Mouse (Mus musculus): Measurements from ENCODE around the gene Agtrap. TPM values are rescaled to one million over a fixed set of nuclear protein-coding genes. Genes with fewer than 3 reads are reported as not detected.
A peak's percentile ranks its signal among the peaks of the same experiment; 100 is the strongest.

Gene Agtrap
- polyA plus RNA-seq, 1 experiment from 2014 or later, result 19.6 TPM

DNA sequence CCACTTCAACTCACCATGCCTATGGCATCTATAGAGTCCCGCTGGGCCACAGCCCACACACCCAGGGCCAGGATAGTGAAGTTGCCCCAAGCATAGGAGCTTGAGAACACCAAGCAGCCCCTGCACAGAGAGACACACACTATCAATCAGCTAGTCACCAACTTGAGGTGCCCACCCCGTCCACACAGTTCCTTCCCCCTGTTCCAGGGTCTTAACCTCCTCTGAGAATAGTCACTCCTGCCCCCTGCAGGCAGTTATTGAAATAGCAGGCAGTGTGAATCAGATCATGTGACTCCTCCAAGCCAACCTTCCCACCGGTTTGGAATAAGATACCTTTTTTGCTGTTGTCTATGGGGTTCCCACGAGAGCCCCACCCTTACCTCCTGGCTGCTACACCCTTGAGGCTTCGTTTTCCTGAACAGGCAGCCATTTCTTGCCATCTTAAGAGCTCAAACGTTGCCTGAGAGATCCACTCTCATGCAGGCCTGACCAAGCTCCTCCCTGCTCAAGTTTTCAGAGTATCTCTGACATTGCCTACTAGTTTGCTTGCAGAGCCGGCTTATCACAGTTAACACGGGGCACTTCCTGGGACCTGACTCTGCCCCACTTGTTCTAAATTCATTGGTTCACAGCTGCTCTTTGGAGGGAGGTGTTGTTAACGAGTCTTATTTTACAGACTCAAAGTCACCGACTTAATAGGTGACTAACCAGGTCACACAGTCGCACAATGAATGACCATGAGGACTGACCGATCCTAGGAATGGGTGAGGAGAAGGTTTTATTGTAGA lies 5.4 kb downstream of the Agtrap start:
- Histone ChIP-seq H3K4me3 (ENCODE audit: low read length) (no peak overlapping the region), H3K36me3 (ENCODE audit: control insufficient read depth, insufficient read depth, low read length) (0 out of 2 replicates have a peak, but pooled peaks cover 5% of the 10 kb centered on the region), H3K4me2 (ENCODE audit: low read depth, low read length) (no peak overlapping the region), H3K9me3 (ENCODE audit: control insufficient read depth, low read length) (no peaks in the 10 kb centered on the region), H3K9ac (ENCODE audit: low read depth, low read length) (no peak overlapping the region), H3K4me1 (ENCODE audit: control insufficient read depth, insufficient read depth, low read length) (peaks cover 26% of the 10 kb centered on the region), H3K27ac (ENCODE audit: low read length) (no peak overlapping the region), H3K27me3 (replicated peaks; ENCODE audit: control insufficient read depth, insufficient read depth, low read length) (no peaks in the 10 kb centered on the region)
- WGBS, result 51% methylated on average over 12 of the region's 12 CpGs
- ATAC-seq, result no peak

GRCm38 (mm10) chr4:148081201-148081600 lies 6.6 kb downstream of the Agtrap start:
- peaks cover 16% of the 10 kb centered on the region for H3K4me1 ChIP-seq (ENCODE audit: control insufficient read depth, insufficient read depth, low read length)
- WGBS, result 89% methylated on average over 10 of the region's 10 CpGs
- H3K4me3 ChIP-seq (ENCODE audit: low read length), result no peak overlapping the region
- no peak overlapping the region for H3K27ac ChIP-seq (ENCODE audit: low read length)
- no peaks in the 10 kb centered on the region for H3K9me3 ChIP-seq (ENCODE audit: control insufficient read depth, low read length)
- no peak for ATAC-seq
- no peaks in the 10 kb centered on the region for H3K27me3 ChIP-seq (replicated peaks; ENCODE audit: control insufficient read depth, insufficient read depth, low read length)
- 0 out of 2 replicates have a peak, but pooled peaks cover 5% of the 10 kb centered on the region for H3K36me3 ChIP-seq (ENCODE audit: control insufficient read depth, insufficient read depth, low read length)
- no peak overlapping the region for H3K4me2 ChIP-seq (ENCODE audit: low read depth, low read length)
- no peak overlapping the region for H3K9ac ChIP-seq (ENCODE audit: low read depth, low read length)

DNA sequence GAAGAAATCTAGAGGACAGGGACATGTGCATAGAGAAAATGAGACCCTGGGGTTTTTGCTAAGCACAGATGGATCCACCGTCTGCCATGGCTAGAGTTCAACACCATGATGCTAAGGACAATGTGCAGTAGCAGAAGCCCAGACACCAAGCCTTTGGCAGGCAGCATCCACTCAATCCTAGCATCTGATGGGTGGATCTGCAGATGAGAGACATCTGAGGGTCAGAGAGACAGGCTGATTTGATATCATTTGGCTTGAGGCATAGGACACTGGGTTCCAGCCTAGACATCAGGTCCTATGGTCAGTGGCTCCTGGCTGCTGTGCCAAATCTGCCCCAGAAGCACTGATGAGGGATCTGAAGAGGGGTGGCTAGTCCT lies 7.2 kb downstream of the Agtrap start:
- ATAC-seq, result no peak
- WGBS, result 94% methylated on average over 1 of the region's 1 CpGs
- H3K27ac ChIP-seq (ENCODE audit: low read length), result no peak overlapping the region
- H3K4me2 ChIP-seq (ENCODE audit: low read depth, low read length), result no peak overlapping the region
- 0 out of 2 replicates have a peak, but pooled peaks cover 5% of the 10 kb centered on the region for H3K36me3 ChIP-seq (ENCODE audit: control insufficient read depth, insufficient read depth, low read length)
- no peaks in the 10 kb centered on the region for H3K27me3 ChIP-seq (replicated peaks; ENCODE audit: control insufficient read depth, insufficient read depth, low read length)
- no peak overlapping the region for H3K9ac ChIP-seq (ENCODE audit: low read depth, low read length)
- H3K9me3 ChIP-seq (ENCODE audit: control insufficient read depth, low read length), result no peaks in the 10 kb centered on the region
- no peak overlapping the region for H3K4me3 ChIP-seq (ENCODE audit: low read length)
- peaks cover 10% of the 10 kb centered on the region for H3K4me1 ChIP-seq (ENCODE audit: control insufficient read depth, insufficient read depth, low read length)

- Histone ChIP-seq H3K9ac (ENCODE audit: low read depth, low read length) (no peak overlapping the region), H3K27ac (ENCODE audit: low read length) (no peak overlapping the region), H3K4me1 (ENCODE audit: control insufficient read depth, insufficient read depth, low read length) (peaks cover 5% of the 10 kb centered on the region), H3K9me3 (ENCODE audit: control insufficient read depth, low read length) (no peaks in the 10 kb centered on the region), H3K27me3 (replicated peaks; ENCODE audit: control insufficient read depth, insufficient read depth, low read length) (no peaks in the 10 kb centered on the region), H3K4me3 (ENCODE audit: low read length) (no peak overlapping the region), H3K4me2 (ENCODE audit: low read depth, low read length) (no peak overlapping the region), H3K36me3 (ENCODE audit: control insufficient read depth, insufficient read depth, low read length) (0 out of 2 replicates have a peak, but pooled peaks cover 5% of the 10 kb centered on the region)
- WGBS, result 91% methylated on average over 8 of the region's 8 CpGs
- no peak for ATAC-seq
Measured at GRCm38 (mm10) chr4:148079944-148080596, 7.8 kb downstream of the Agtrap start.

DNA sequence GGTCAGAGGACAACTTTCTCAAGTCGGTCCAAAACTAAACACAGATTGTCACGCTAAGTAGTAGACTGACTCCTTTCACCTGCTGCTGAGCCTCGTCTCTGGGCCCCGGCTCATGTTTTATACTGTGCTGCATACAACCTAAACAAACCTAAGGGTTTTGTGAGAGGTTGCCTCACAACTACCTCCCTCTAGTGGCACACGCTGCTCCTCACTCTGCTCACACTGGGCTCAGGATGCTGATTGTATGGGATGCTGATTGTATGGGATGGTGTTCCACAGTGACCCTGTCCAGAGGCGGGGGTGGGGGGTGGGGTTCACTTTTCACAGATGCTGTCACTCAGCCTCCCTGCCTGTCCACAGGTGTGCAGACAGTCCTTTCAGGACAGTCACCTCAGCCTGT lies 8.6 kb downstream of the Agtrap start:
- H3K4me3 ChIP-seq (ENCODE audit: low read length), result no peak overlapping the region
- no peaks in the 10 kb centered on the region for H3K9me3 ChIP-seq (ENCODE audit: control insufficient read depth, low read length)
- H3K4me2 ChIP-seq (ENCODE audit: low read depth, low read length), result no peak overlapping the region
- no peak overlapping the region for H3K9ac ChIP-seq (ENCODE audit: low read depth, low read length)
- H3K4me1 ChIP-seq (ENCODE audit: control insufficient read depth, insufficient read depth, low read length), result peaks cover 1% of the 10 kb centered on the region; the same call in 1 of the 2 replicates
- no peak for ATAC-seq
- H3K27me3 ChIP-seq (replicated peaks; ENCODE audit: control insufficient read depth, insufficient read depth, low read length), result no peaks in the 10 kb centered on the region
- 0 out of 2 replicates have a peak, but pooled peaks cover 5% of the 10 kb centered on the region for H3K36me3 ChIP-seq (ENCODE audit: control insufficient read depth, insufficient read depth, low read length)
- no peak overlapping the region for H3K27ac ChIP-seq (ENCODE audit: low read length)
- 51% methylated on average over 6 of the region's 6 CpGs for WGBS

DNA sequence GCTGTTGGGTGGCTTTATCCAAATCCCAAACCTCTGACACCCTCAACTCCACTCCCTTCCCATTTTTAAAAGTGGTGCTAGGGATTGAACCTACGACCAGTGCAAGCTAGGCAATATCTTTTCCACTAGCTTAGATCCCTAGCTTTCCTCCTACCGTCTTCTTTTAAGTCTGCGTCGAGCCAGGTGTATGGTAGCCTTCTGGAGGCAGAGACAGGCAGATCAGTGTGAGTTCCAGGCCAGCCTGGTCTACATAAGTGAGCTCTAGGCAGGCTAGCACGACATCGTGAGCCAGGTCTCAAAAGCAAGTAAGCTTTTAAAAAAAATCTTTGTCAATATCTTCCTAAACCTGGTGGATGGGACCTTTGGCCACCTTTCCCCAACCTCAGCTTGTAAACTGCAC lies 11.9 kb downstream of the Agtrap start:
- H3K9me3 ChIP-seq (ENCODE audit: control insufficient read depth, low read length), result no peaks in the 10 kb centered on the region
- no peak overlapping the region for H3K4me3 ChIP-seq (ENCODE audit: low read length)
- 0 out of 2 replicates have a peak, but pooled peaks cover 5% of the 10 kb centered on the region for H3K36me3 ChIP-seq (ENCODE audit: control insufficient read depth, insufficient read depth, low read length)
- no peak overlapping the region for H3K27ac ChIP-seq (ENCODE audit: low read length)
- no peak for ATAC-seq
- 85% methylated on average over 6 of the region's 6 CpGs for WGBS
- no peak overlapping the region for H3K4me2 ChIP-seq (ENCODE audit: low read depth, low read length)
- no peaks in the 10 kb centered on the region for H3K27me3 ChIP-seq (replicated peaks; ENCODE audit: control insufficient read depth, insufficient read depth, low read length)
- no peak overlapping the region for H3K9ac ChIP-seq (ENCODE audit: low read depth, low read length)
- no peaks in the 10 kb centered on the region for H3K4me1 ChIP-seq (ENCODE audit: control insufficient read depth, insufficient read depth, low read length)

GRCm38 (mm10) chr4:148075259-148075658 lies 12.6 kb downstream of the Agtrap start:
- peak overlapping the region; percentile 53 for H3K9ac ChIP-seq (ENCODE audit: low read depth, low read length)

DNA sequence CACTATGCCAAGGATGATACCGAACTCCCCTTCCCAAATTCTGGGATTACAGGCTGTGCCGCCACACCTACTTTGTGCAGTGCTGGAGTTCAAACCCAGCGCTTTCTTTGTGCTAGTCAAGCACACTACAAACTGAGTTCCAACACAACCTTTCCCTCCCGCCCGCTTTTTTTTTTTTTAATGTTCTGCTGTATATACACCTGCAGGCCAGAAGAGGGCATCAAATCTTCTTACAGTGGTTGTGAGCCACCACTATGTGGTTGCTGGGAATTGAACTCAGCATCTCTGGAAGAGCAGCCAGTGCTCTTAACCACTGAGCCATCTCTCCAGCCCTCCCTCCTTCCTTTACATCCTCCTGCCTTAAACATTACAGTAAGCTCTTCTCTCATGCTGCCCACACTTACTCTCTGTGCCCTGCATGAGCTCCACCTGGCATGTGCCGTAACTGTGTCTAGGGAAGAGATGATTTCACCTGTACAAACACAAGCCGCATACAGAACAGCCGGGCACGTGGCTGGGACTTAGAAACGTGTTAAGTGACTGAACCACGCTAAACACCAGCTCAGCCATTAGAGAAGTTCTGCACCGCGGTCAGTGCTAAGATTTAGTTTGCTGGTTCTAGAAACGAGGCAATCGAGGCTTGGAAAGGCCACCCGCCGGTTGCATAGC lies 13.2 kb downstream of the Agtrap start:
- H3K9ac ChIP-seq (ENCODE audit: low read depth, low read length), result peak overlapping the region; percentile 53
- no peaks in the 10 kb centered on the region for H3K4me1 ChIP-seq (ENCODE audit: control insufficient read depth, insufficient read depth, low read length)
- peak overlapping the region; percentile 61 for H3K4me2 ChIP-seq (ENCODE audit: low read depth, low read length)
- no peak overlapping the region for H3K27ac ChIP-seq (ENCODE audit: low read length)
- H3K36me3 ChIP-seq (ENCODE audit: control insufficient read depth, insufficient read depth, low read length), result no peaks in the 10 kb centered on the region
- 40% methylated on average over 17 of the region's 17 CpGs for WGBS
- H3K4me3 ChIP-seq (ENCODE audit: low read length), result peak overlapping the region; percentile 44
- no peaks in the 10 kb centered on the region for H3K27me3 ChIP-seq (replicated peaks; ENCODE audit: control insufficient read depth, insufficient read depth, low read length)
- peak; percentile 43 for ATAC-seq
- H3K9me3 ChIP-seq (ENCODE audit: control insufficient read depth, low read length), result no peaks in the 10 kb centered on the region

More at GRCm38 (mm10) chr4:148075259-148075658, 12.6 kb downstream of the Agtrap start:
- Histone ChIP-seq H3K36me3 (ENCODE audit: control insufficient read depth, insufficient read depth, low read length) (0 out of 2 replicates have a peak, but pooled peaks cover 2% of the 10 kb centered on the region), H3K4me3 (ENCODE audit: low read length) (peak overlapping the region; percentile 44), H3K9me3 (ENCODE audit: control insufficient read depth, low read length) (no peaks in the 10 kb centered on the region), H3K27ac (ENCODE audit: low read length) (no peak overlapping the region), H3K27me3 (replicated peaks; ENCODE audit: control insufficient read depth, insufficient read depth, low read length) (no peaks in the 10 kb centered on the region), H3K4me1 (ENCODE audit: control insufficient read depth, insufficient read depth, low read length) (no peaks in the 10 kb centered on the region), H3K4me2 (ENCODE audit: low read depth, low read length) (peak overlapping the region; percentile 61)
- 31% methylated on average over 21 of the region's 21 CpGs for WGBS
- peak; percentile 65 for ATAC-seq

GRCm38 (mm10) chr4:148071508-148071907 lies 16.3 kb downstream of the Agtrap start:
- no peak overlapping the region for H3K27ac ChIP-seq (ENCODE audit: low read length)
- 59% methylated on average over 5 of the region's 5 CpGs for WGBS
- no peak overlapping the region for H3K4me2 ChIP-seq (ENCODE audit: low read depth, low read length)
- no peaks in the 10 kb centered on the region for H3K9me3 ChIP-seq (ENCODE audit: control insufficient read depth, low read length)
- no peaks in the 10 kb centered on the region for H3K27me3 ChIP-seq (replicated peaks; ENCODE audit: control insufficient read depth, insufficient read depth, low read length)
- no peak overlapping the region for H3K9ac ChIP-seq (ENCODE audit: low read depth, low read length)
- no peaks in the 10 kb centered on the region for H3K4me1 ChIP-seq (ENCODE audit: control insufficient read depth, insufficient read depth, low read length)
- ATAC-seq, result no peak
- no peak overlapping the region for H3K4me3 ChIP-seq (ENCODE audit: low read length)
- H3K36me3 ChIP-seq (ENCODE audit: control insufficient read depth, insufficient read depth, low read length), result no peaks in the 10 kb centered on the region

Data from intestine, embryonic 16.5 days (tissue).